Mouse (Mus musculus) lung, postnatal 14 days (tissue): ENCODE results near the gene Gm21800.
"Not testable (repeated sequence)": the region's sequence is repeated elsewhere in the genome, so short reads cannot be mapped to it uniquely, and the experiment has no call there.

Source experiments
- DNase-seq: peaks from one replicate; pipeline ENCODE4 v3.0.0; 2021

Gm21800 gene

GRCm38 (mm10) chrY:41406198-41406597, at the start of gene Gm21800:
Gene Gm21800, plus strand, starts transcription at chrY:41406498.
- not testable (repeated sequence) for DNase-seq
